Mouse (Mus musculus) bone marrow macrophage, adult 2 months (primary cell): Measurements from ENCODE around the gene Tenm3.

Source experiments
- CTCF ChIP-seq: IDR thresholded peaks from 2 replicates; pipeline ENCODE4 v1.5.1; 2012; ENCODE audit warnings: low read depth, mild to moderate bottlenecking, low read length, moderate library complexity
- POLR2A ChIP-seq: IDR thresholded peaks from 2 replicates; pipeline ENCODE4 v1.6.1; 2012; ENCODE audit warnings: mild to moderate bottlenecking, low read depth, low read length, borderline replicate concordance

DNA sequence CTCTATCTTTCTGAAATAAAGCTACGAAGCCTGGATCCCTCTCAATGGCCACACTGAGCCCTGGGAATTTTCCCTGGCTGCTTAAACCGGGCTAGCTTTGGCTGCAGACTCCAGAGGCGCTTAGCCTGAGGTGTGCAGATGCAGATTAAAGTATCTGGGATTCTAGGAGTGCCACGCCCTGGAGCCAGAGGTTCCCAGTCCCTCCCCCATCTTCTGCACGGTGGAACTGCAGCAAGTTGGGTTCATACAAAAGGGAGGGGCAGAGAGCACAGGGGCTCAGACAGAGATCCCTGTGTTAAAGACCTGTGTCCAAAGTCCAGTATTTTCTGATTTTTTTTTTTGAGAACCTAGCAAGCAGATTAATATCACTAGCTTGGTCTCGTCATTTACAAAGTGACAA is 640.6 kb downstream of the Tenm3 start:
- no peak for TF ChIP-seq CTCF
- TF ChIP-seq POLR2A, result no peak
